Mouse (Mus musculus): ENCODE measurements around the gene Msx3.

Msx3 gene

DNA sequence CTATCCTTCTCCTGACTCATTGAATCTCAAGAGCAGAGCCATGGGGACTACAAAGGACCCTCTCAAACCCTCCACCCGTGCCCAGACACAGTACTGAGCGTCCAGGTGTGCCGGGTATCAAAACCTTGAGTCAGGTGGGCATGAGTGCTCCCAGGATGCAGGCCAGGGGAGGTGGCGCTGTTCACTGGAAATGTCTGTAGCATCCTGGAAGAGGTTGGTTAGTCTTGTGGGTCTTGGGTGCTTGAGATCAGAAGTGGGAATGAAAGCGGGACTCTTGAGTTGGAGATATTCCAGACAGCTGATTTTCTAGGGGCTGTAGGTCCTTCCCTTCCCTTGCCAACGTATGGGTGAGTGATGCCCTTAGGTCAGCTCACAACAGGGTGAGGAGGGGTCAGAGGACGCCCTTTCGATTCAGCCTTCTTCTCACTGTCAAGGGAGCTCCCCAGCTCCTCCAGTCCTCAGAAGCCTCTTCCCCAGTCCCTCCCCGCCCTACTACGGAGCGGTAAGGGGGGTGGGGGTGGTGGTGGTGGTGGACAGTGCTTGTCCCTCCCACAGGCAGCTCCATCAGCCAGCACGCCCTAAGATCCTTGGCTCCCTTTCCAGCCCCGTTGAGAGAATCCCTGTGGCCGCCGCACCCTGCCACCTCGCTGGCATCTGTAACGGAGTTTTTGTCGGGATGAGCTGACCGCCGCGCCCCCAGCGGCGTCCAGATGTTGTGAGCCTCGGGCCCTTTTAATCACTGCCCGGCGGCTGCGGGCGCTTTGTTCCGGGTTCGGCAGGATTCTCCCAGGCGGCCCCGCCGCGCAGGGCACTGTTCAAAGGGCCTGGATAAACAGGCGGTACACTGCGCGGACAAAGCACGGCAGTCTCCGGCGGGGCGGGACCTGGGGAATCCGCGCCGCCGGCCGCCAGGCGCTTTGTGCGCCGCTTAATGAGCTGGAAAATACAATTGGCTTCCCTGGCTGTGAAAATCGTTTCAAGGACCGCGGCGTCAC lies 8.8 kb upstream of the Msx3 start:
- no peak for DNase-seq

DNA sequence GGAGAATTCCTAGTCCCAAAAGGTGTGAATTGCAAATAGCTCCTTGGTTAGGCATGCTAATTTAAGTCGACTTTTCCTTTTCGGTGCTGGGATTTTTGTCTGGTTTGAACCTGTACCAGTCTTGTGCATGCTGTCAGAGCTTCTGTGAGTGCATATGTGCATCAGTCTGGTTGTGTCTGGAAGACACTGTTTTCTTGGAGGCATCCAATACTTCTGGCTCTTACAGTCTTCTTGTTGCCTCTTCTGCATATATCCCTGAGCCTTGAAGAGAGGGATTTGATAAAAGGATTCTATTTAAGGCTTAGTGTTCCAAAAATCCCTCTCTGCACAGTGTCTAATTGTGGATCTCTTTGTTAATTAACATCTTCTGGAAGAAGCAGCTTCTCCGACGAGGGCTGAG lies 5.2 kb upstream of the Msx3 start:
- no peak for DNase-seq

DNA sequence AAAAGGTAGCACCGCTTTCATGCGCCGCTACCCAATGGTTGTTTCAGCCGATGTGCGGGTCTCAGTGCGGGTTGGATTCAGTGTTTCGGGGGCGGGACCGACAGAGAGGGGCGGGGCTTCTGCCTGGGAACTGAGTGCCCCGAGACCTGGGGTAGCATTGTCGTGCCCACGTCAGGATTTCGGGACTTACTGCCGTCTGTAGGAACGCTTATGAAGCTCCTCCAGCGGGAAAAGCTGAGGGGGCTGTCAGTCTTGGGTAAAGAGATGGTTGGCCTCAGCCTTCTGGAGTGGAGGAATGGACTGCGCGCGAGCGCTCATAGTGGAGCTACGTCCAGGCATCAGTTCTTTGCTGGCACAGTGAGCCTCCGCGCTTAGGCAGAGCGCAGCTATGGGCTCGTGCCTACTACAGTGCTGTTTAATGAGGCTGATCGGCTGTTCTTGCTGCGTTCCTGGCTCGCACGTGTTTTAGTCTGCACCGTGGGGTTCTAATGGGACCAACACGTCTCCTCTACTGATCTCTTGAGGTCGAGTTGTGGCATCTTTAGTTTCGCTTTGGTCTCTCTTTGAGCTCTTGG lies 313 bp upstream of the Msx3 start:
- no peak for DNase-seq

- DNase-seq: no peak
Measured at GRCm38 (mm10) chr7:140047811-140048311, 1.0 kb downstream of the Msx3 start.

DNA sequence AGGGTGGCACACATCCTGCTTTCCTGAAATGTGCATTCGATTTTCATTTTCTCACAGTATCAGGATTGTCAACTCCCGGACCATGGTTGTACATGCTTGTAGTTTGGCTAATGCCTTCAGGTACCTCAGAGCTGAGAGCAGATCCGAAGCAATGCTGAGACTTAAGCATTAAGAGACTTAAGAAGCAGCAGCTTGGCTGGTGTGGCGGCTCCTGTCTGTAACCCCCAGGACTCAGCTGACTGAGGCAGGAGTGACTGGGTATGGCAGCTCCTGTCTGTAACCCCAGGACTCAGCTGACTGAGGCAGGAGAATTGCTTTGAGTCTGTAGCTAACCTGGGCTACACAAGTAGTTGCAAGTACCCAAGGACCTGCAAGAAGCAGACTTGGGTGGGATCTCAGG lies 3.3 kb downstream of the Msx3 start:
- DNase-seq: no peak

DNA sequence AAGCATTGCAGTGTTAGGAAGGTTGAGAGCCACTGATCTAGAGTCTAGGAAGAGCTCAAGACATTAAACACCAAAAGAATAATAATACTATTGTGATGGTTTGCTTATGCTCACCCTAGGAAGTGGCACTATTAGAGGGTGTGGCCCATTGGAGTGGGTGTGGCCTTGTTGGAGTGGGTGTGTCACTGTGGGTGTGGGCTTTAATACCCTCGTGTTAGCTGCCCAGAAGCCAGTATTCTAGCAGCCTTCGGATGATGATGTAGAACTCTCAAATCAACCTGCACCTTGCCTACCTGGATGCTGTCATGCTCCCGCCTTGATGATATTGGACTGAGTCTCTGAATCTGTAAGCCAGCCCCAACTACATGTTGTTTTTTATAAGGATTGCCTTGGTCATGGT lies 6.2 kb downstream of the Msx3 start:
- no peak for DNase-seq

- DNase-seq: no peak
Measured at GRCm38 (mm10) chr7:140037171-140037555, 11.7 kb downstream of the Msx3 start.

DNA sequence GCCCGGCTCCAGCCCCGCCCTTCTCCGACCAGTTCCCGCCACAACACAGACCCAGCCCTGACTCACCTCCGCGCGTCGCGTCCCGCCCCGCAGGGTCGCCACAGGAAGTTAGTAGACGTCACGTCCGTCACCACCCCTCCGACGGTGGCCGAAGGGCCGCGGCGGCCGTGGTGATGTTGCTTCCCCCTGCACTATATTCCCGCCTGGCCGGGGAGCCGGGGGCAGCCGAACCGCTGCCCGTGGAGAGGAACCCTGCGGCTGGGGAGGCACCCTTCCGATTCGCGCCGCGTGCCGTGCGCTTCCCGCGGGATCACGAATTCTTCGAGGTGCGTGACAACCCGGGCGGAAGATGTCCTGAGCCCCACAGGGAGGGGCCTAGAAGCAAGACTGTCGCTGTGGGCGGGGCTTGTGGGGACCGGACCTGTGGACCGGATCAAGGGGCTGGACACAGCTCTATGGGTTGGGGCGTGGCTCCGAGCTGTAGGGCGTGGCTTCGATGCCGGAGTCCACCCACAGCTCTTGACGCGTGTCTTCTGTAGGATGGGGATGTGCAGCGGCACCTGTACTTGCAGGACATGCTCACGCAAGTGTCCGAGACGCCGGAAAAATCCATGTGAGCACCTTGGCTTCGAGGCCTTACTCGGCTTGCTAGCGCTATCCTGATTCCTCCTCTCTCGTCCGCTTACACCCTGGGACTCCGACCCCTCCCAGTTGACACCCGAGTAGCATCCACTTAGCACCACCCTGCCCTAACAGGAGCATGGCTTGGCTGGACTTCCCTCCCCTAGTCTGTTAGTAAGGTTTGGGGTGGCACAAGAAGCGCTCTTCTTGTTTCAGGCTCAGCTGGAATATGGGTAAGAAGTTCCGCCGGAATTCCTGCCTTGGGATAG lies 12.4 kb downstream of the Msx3 start, which contains the start of the genes Zfp511 and Tubgcp2:
Gene Zfp511, plus strand, starts transcription at position 111 of the 890 bp plus-strand sequence.
Gene Tubgcp2, minus strand, starts transcription at position 389 of the 890 bp plus-strand sequence.
- DNase-seq: peak; percentile 94

GRCm38 (mm10) chr7:140035456-140035855 lies 13.4 kb downstream of the Msx3 start:
- DNase-seq: no peak

DNA sequence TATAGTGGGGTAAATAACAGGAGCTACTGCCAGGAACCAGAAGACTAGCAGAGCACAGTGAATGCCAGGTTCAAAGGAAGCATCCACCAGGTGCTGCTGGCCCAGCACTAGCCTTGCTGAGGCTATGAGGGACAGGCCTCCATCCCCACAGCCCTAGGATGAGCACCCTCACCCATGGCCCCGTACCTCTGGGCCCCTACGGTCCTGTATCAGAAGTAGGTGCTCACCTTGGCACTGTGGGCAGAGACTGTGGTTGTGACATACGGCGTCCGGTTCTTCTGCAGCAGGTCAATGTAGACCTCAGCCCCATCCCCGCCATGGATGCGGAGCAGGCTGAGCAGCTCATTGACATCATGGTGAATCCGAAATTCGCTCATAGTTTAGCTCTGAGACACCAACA lies 15.5 kb downstream of the Msx3 start:
- DNase-seq: no peak

DNA sequence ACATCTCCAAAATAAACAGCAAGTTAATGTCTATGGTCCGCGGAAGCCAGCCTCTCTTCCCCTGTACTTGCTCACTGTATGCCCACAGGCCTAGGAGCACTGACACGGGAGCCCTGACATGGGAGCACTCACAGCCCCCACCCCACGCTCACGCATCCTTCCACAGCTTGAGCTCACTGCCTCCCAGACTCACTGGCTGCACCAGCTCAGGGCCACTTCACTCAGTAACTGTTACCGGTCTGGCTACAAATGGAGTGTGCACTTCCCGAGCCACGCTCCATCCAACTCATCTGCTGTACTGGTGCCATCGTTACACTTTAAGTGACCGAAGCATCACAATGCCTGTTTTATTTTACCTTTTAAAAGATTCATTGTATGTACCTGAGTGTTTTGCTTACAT lies 16.5 kb downstream of the Msx3 start:
- no peak for DNase-seq

DNA sequence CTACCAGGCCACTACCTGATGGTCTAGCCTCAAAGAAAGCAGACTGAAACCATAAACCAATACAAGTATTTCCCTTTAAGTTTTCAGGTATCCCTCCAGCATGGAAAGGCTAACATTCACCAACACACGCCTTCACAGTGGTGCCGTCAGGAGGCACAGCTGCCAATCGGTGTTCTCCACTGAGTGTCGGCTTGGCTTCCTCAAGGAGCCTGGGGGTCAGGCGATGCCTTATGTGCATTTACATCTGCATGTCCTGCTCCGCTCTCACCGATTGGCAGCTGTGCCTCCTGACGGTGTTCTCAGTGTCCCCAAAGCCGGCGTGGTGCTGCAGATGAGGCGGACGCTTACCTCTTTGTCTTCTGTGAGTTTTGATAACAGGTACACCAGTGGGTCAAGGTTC lies 17.1 kb downstream of the Msx3 start:
- no peak for DNase-seq

DNA sequence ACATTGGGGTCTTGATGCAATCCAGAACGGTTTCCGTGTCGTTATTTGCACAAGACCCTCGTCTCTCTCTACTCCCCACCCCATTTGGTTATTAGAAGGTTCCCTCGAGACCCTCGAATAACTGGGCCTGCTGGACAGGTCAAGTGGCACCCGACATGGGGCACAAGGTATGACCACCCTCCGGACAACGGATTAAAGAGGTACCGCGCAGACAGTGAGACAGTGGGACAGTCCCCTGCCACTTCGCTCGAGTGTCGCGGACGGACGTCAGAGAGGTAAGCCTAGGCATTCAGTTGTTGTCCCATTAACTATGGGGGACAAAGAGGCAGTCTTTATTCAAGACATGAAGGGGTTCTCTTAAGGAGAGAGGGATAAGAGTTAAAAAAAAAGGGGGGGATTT lies 37.6 kb downstream of the Msx3 start:
- no peak for DNase-seq

DNA sequence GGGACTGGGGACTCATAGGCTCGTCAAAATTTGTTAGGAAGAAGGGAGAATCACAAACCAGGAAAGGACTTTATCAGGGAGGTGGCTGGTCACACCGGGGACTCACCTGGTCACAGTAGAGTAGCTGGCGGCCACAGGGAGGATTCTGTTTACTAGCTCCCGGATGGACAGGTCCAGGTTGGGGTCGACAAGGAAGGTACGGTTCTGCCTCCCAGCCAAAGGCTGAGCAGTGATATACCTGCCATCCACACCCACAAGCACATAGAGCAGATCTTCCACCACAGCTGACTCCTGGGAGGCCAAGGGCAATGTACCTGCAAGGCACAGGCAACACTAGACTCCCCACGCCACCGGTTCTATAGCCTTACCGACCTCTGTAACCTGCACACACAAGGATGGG lies 41.1 kb downstream of the Msx3 start:
- no peak for DNase-seq

DNA sequence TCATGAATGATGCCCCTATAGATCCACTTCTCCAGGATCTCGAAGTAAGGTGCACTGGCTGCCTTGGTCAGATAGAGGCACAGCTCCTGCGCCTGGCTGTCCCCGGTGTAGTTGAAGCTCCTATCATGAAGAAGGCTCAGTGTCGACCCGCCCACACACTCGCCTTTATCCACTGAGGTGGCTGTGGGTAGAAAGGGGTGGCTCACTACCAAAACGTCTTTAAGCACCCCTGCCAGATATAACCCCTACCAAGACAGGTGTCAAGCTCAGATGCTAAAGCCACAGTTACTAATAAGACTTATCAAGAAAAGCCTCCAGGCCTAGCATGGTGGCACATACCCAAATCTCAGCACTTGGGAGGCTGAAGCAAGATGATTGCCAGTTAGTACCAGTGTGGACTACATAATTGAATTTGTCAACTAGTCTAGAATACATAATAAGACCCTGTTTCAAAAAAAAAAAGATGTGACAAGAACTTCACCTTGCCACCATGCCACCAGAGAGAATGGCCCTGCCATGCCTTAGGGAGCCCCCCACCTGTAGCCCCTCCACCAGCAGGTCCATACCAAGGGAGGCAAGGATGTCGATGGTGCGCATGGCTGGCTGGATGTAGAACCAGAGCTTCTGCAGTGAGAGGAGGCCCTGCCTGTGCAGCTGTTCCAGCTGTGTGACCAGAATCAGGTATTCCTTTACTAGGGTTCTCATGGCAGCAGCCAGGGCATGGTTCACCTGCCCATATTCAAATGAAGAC lies 41.9 kb downstream of the Msx3 start:
- no peak for DNase-seq

DNA sequence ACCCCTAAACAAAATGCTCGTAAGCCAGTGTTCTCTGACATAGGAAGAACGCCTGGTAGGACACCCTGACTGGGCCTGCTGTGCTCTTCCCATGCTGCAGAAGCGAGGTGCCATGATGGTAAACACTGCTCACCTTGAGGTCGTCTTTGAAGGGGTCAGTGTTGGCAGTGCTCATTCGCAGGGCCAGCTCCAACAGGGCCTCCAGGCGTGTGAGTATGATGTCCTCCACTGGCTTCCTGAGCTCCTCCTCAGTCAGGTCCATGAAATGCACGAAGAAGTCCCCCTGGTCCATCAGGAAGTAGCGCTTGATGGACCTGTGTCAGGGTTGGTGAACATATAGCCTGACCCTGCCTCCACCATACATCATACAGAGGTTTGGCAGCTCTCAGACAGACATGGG lies 44.2 kb downstream of the Msx3 start:
- DNase-seq: no peak

GRCm38 (mm10) chr7:140001086-140001740 lies 47.7 kb downstream of the Msx3 start:
- no peak for DNase-seq

DNA sequence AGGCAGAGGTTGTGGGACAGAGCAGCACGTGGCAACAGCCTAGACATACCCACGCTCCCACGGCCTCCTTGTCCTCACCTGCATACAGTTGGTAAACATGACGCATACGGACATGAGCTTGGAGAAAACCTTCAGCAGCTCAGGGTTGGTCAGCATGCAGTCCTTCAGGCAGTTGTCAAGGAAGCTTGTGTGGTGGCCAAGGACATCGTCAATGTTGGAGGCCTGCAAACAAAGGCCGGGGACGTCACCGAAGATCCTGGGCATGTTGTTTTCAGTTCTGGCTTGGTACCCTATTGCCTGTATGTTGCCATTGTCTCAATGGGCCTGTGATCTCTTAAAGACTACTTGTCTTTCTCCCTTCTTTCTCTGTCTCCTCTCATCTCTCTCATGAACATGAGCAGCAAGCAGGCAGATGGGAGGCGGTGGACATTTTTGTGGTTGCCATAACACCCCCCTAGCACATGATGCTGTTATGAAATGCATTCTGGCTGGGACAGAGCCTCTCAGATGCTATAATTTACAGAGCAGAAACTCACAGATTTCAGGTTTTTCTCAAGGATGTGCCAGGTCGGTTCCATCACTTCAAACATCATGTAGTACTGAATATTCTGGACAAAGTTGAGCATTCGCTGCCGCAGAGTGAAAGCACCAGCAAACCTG lies 50.1 kb downstream of the Msx3 start:
- no peak for DNase-seq

Data from cerebellum, adult 9-10 months (tissue).